Mouse (Mus musculus): ENCODE measurements around the gene Fez2. TPM values are rescaled to one million over a fixed set of nuclear protein-coding genes. Genes with fewer than 3 reads are reported as not detected.

Gene Fez2
- polyA plus RNA-seq, 1 experiment from 2014 or later = 64.9 TPM

- Histone ChIP-seq H3K27me3 (replicated peaks; ENCODE audit: control insufficient read depth, insufficient read depth, low read length) (no peaks in the 10 kb centered on the region), H3K36me3 (ENCODE audit: control insufficient read depth, insufficient read depth, low read length) (peaks cover 4% of the 10 kb centered on the region; the same call in 1 of the 2 replicates), H3K4me2 (ENCODE audit: low read length) (no peak overlapping the region), H3K4me3 (ENCODE audit: low read length) (no peak overlapping the region), H3K9me3 (ENCODE audit: control insufficient read depth, low read length) (no peaks in the 10 kb centered on the region), H3K9ac (ENCODE audit: low read depth, low read length) (no peak overlapping the region), H3K4me1 (ENCODE audit: control insufficient read depth, insufficient read depth, low read depth, low read length) (no peaks in the 10 kb centered on the region), H3K27ac (ENCODE audit: low read depth, low read length) (no peak overlapping the region)
- ATAC-seq = peak; percentile 63; the same call in 1 of the 2 replicates
- 51% methylated on average over 4 of the region's 4 CpGs for WGBS
Measured at GRCm38 (mm10) chr17:78401713-78402112, 16.2 kb downstream of the Fez2 start.

DNA sequence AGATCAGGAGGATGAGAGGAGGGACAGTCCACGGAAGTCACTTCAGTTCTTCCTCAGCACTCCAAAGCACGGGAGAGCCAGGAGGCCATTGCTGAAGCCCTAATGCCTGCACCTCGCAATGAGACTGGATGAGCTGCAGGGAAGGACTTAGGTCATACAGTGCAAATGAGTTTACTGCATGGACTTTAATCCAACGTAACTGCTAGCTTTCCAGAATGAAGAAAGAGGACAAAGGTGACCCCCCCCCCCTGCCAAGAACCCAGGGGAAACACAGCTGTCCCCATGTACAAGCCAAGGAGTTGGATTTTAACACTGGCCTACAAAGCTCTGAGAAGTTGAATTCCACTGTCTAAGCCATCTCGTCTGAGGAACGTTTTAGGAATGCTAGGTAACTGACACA, 16.6 kb downstream of the Fez2 start:
- WGBS = 67% methylated on average over 6 of the region's 6 CpGs
- Histone ChIP-seq H3K9ac (ENCODE audit: low read depth, low read length) (no peak overlapping the region), H3K9me3 (ENCODE audit: control insufficient read depth, low read length) (no peaks in the 10 kb centered on the region), H3K4me1 (ENCODE audit: control insufficient read depth, insufficient read depth, low read depth, low read length) (no peaks in the 10 kb centered on the region), H3K27ac (ENCODE audit: low read depth, low read length) (no peak overlapping the region), H3K4me2 (ENCODE audit: low read length) (no peak overlapping the region), H3K36me3 (ENCODE audit: control insufficient read depth, insufficient read depth, low read length) (peaks cover 4% of the 10 kb centered on the region; the same call in 1 of the 2 replicates), H3K27me3 (replicated peaks; ENCODE audit: control insufficient read depth, insufficient read depth, low read length) (no peaks in the 10 kb centered on the region), H3K4me3 (ENCODE audit: low read length) (no peak overlapping the region)
- ATAC-seq = no peak

GRCm38 (mm10) chr17:78400130-78400840, 17.7 kb downstream of the Fez2 start:
- H3K4me2 ChIP-seq (ENCODE audit: low read length) = no peak overlapping the region
- 83% methylated on average over 12 of the region's 12 CpGs for WGBS
- H3K27me3 ChIP-seq (replicated peaks; ENCODE audit: control insufficient read depth, insufficient read depth, low read length) = no peaks in the 10 kb centered on the region
- no peak overlapping the region for H3K4me3 ChIP-seq (ENCODE audit: low read length)
- H3K4me1 ChIP-seq (ENCODE audit: control insufficient read depth, insufficient read depth, low read depth, low read length) = no peaks in the 10 kb centered on the region
- H3K9me3 ChIP-seq (ENCODE audit: control insufficient read depth, low read length) = no peaks in the 10 kb centered on the region
- ATAC-seq = no peak
- H3K36me3 ChIP-seq (ENCODE audit: control insufficient read depth, insufficient read depth, low read length) = peaks cover 4% of the 10 kb centered on the region; the same call in 1 of the 2 replicates
- no peak overlapping the region for H3K27ac ChIP-seq (ENCODE audit: low read depth, low read length)
- H3K9ac ChIP-seq (ENCODE audit: low read depth, low read length) = no peak overlapping the region

DNA sequence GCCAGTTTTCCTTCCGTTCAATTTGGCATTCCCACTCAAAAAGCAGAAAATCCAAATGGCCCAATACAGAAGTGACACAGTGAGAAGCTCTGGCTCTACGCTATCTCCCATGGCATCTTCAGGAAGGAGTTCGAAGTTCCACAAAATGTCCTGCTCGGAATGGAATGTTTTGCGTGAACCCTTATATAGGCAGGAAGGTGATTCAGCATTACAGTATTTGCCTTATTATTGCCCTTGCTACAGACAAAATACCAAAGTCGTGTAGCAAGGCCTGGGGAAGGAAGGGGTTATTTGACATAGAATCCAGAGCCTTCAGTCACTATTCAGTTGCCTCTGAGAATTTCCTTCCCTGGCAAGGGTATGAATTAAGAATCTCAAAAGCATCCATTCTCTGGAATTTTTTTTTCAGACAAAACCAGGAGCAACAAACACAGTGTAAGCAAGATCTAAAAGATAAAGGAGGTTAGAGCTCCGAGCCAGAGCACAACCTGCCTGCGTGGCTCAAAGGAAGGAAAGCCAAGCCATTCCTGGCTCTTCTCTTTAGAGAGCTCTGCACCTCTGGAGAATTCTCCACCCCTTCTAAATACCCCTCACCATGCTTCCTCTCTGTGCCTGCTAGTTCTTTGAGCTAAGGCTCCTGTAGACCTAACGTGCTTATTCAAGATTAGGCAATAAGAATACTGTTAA, 25.4 kb downstream of the Fez2 start:
- Histone ChIP-seq H3K4me1 (ENCODE audit: control insufficient read depth, insufficient read depth, low read depth, low read length) (no peaks in the 10 kb centered on the region), H3K27me3 (replicated peaks; ENCODE audit: control insufficient read depth, insufficient read depth, low read length) (no peaks in the 10 kb centered on the region), H3K9ac (ENCODE audit: low read depth, low read length) (no peak overlapping the region), H3K4me2 (ENCODE audit: low read length) (no peak overlapping the region), H3K27ac (ENCODE audit: low read depth, low read length) (no peak overlapping the region), H3K4me3 (ENCODE audit: low read length) (no peak overlapping the region), H3K9me3 (ENCODE audit: control insufficient read depth, low read length) (no peaks in the 10 kb centered on the region), H3K36me3 (ENCODE audit: control insufficient read depth, insufficient read depth, low read length) (no peaks in the 10 kb centered on the region)
- ATAC-seq = no peak
- 85% methylated on average over 9 of the region's 9 CpGs for WGBS

DNA sequence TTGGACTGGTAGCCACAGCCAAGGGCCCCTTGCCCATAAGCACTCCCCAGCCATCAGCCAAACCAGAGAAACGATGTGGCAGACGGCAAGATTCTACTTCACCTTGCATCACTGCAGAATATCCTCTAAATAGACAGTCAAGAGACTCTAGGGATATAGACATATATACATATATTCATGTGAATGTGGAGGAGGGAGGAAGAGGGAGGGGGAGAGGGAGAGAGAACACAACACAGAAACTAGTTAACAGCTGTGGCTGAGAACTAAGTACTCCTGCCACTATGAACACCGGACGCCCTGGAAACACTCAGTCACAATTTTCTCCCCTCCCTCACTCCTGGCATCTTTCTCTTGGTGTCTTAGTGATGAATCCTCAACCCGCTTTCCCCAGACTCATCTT, 28.4 kb downstream of the Fez2 start:
- no peaks in the 10 kb centered on the region for H3K4me1 ChIP-seq (ENCODE audit: control insufficient read depth, insufficient read depth, low read depth, low read length)
- no peak overlapping the region for H3K4me3 ChIP-seq (ENCODE audit: low read length)
- H3K36me3 ChIP-seq (ENCODE audit: control insufficient read depth, insufficient read depth, low read length) = no peaks in the 10 kb centered on the region
- H3K9ac ChIP-seq (ENCODE audit: low read depth, low read length) = no peak overlapping the region
- H3K9me3 ChIP-seq (ENCODE audit: control insufficient read depth, low read length) = no peaks in the 10 kb centered on the region
- no peak for ATAC-seq
- H3K27me3 ChIP-seq (replicated peaks; ENCODE audit: control insufficient read depth, insufficient read depth, low read length) = no peaks in the 10 kb centered on the region
- H3K4me2 ChIP-seq (ENCODE audit: low read length) = no peak overlapping the region
- 88% methylated on average over 5 of the region's 5 CpGs for WGBS
- H3K27ac ChIP-seq (ENCODE audit: low read depth, low read length) = no peak overlapping the region

DNA sequence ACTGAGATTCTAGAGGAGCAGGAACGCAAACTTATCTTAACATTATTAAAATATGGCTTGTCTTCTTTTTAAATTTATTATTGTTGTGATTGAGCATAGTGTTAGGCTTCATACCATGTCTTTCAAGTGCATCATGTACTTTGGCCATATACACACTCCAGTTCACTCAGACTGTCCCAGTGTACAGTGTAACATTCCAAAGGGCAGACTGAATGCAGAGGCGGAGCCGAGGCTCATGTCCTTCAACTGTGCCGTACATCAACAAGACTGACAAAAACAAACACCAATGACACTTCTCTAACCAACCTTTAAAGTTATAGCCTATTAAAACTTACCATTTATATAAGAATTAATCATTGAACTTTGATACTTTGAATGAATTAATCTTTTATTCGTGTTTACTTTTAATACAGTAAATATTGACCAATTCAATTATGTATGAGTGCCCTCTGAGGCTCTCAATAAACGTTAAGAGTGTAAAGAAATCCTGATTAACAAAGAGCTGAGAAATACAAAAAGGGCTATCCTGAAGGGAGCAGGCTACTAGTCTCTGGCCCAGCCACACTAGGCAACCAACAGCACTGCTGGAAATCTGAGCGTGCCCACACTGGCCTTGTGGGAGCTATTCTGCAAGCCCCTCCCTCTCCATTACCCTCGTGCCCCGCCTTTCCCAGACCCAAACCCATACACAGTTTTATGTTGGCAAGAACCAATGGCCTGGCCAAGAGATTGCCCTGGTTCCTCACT, 29.7 kb downstream of the Fez2 start:
- no peaks in the 10 kb centered on the region for H3K36me3 ChIP-seq (ENCODE audit: control insufficient read depth, insufficient read depth, low read length)
- H3K9ac ChIP-seq (ENCODE audit: low read depth, low read length) = no peak overlapping the region
- H3K4me2 ChIP-seq (ENCODE audit: low read length) = no peak overlapping the region
- ATAC-seq = no peak
- H3K4me1 ChIP-seq (ENCODE audit: control insufficient read depth, insufficient read depth, low read depth, low read length) = no peaks in the 10 kb centered on the region
- no peaks in the 10 kb centered on the region for H3K9me3 ChIP-seq (ENCODE audit: control insufficient read depth, low read length)
- no peak overlapping the region for H3K4me3 ChIP-seq (ENCODE audit: low read length)
- 83% methylated on average over 9 of the region's 9 CpGs for WGBS
- H3K27ac ChIP-seq (ENCODE audit: low read depth, low read length) = no peak overlapping the region
- H3K27me3 ChIP-seq (replicated peaks; ENCODE audit: control insufficient read depth, insufficient read depth, low read length) = no peaks in the 10 kb centered on the region

DNA sequence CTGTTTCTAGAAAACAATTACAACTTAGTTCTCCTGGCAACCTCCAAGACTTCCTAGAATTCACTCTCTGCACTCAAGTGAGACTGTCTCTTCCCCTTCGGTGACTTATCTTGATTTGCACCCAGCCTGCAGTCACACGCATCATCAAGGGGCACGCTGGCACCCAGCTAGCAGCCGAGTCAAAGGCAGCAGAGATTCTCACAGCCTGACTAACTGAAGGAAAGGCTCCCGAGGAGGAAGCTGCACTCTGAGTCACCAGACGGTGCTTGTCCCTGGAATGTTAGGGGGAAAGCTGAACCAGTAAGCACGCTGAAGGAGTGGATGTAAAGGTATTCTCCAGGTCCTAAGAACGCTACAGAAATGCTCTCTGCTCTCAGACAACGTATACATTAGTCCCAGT, 30.3 kb downstream of the Fez2 start:
- no peak overlapping the region for H3K4me3 ChIP-seq (ENCODE audit: low read length)
- ATAC-seq = no peak
- H3K9ac ChIP-seq (ENCODE audit: low read depth, low read length) = no peak overlapping the region
- H3K9me3 ChIP-seq (ENCODE audit: control insufficient read depth, low read length) = no peaks in the 10 kb centered on the region
- H3K4me2 ChIP-seq (ENCODE audit: low read length) = no peak overlapping the region
- no peaks in the 10 kb centered on the region for H3K36me3 ChIP-seq (ENCODE audit: control insufficient read depth, insufficient read depth, low read length)
- no peaks in the 10 kb centered on the region for H3K4me1 ChIP-seq (ENCODE audit: control insufficient read depth, insufficient read depth, low read depth, low read length)
- H3K27me3 ChIP-seq (replicated peaks; ENCODE audit: control insufficient read depth, insufficient read depth, low read length) = no peaks in the 10 kb centered on the region
- no peak overlapping the region for H3K27ac ChIP-seq (ENCODE audit: low read depth, low read length)
- WGBS = 78% methylated on average over 9 of the region's 9 CpGs

- 98% methylated on average over 3 of the region's 3 CpGs for WGBS
- Histone ChIP-seq H3K9ac (ENCODE audit: low read depth, low read length) (no peak overlapping the region), H3K4me1 (ENCODE audit: control insufficient read depth, insufficient read depth, low read depth, low read length) (no peaks in the 10 kb centered on the region), H3K36me3 (ENCODE audit: control insufficient read depth, insufficient read depth, low read length) (peaks cover 4% of the 10 kb centered on the region; the same call in 1 of the 2 replicates), H3K9me3 (ENCODE audit: control insufficient read depth, low read length) (no peaks in the 10 kb centered on the region), H3K27me3 (replicated peaks; ENCODE audit: control insufficient read depth, insufficient read depth, low read length) (no peaks in the 10 kb centered on the region), H3K4me3 (ENCODE audit: low read length) (no peak overlapping the region), H3K27ac (ENCODE audit: low read depth, low read length) (no peak overlapping the region), H3K4me2 (ENCODE audit: low read length) (no peak overlapping the region)
- ATAC-seq = no peak
Measured at GRCm38 (mm10) chr17:78382321-78382720, 35.6 kb downstream of the Fez2 start.

GRCm38 (mm10) chr17:78379730-78380245, 38.2 kb downstream of the Fez2 start:
- H3K4me3 ChIP-seq (ENCODE audit: low read length) = no peak overlapping the region
- H3K4me1 ChIP-seq (ENCODE audit: control insufficient read depth, insufficient read depth, low read depth, low read length) = no peaks in the 10 kb centered on the region
- ATAC-seq = no peak
- no peaks in the 10 kb centered on the region for H3K9me3 ChIP-seq (ENCODE audit: control insufficient read depth, low read length)
- no peak overlapping the region for H3K4me2 ChIP-seq (ENCODE audit: low read length)
- no peaks in the 10 kb centered on the region for H3K27me3 ChIP-seq (replicated peaks; ENCODE audit: control insufficient read depth, insufficient read depth, low read length)
- H3K36me3 ChIP-seq (ENCODE audit: control insufficient read depth, insufficient read depth, low read length) = peaks cover 4% of the 10 kb centered on the region; the same call in 1 of the 2 replicates
- no peak overlapping the region for H3K27ac ChIP-seq (ENCODE audit: low read depth, low read length)
- 53% methylated on average over 11 of the region's 11 CpGs for WGBS
- H3K9ac ChIP-seq (ENCODE audit: low read depth, low read length) = no peak overlapping the region

Data from hindbrain, embryonic 16.5 days (tissue).